Mouse (Mus musculus): ENCODE data around the gene Hmga1b.
"Not testable (repeated sequence)": the region's sequence is repeated elsewhere in the genome, so short reads cannot be mapped to it uniquely, and the experiment has no call there.

Gene Hmga1b

GRCm38 (mm10) chr11:120731858-120732680 lies 30.5 kb upstream of the Hmga1b start, which contains the start of gene Cbr2:
TSS of gene Cbr2 (minus strand) at chr11:120732114.
- DNase-seq (ENCODE audit: low read depth) = no peak

GRCm38 (mm10) chr11:120733521-120733920 lies 29.1 kb upstream of the Hmga1b start:
- no peak for DNase-seq (ENCODE audit: low read depth)

GRCm38 (mm10) chr11:120736424-120736823 lies 26.2 kb upstream of the Hmga1b start:
- no peak for DNase-seq (ENCODE audit: low read depth)

DNA sequence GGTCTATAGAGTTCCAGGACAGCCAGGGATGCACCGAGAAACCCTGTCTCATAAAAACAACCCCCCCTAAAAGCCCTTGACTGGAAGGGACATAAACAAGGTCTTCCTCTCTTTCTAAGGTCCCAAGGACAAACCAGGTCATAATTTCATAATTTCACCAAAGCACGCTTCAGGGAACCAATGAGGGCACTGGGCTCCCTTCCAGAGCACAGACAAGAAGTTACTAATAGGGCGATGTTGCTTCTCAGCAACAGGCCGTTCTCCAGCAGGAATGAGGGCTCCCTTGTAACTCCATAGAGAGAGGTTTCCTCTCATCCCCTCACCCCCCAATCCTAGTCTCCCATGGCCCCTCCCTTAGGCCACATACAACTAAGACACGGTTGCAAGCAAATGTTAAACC lies 21.6 kb upstream of the Hmga1b start:
- no peak for DNase-seq (ENCODE audit: low read depth)

GRCm38 (mm10) chr11:120744121-120744701 lies 18.4 kb upstream of the Hmga1b start:
- no peak for DNase-seq (ENCODE audit: low read depth)

- DNase-seq (ENCODE audit: low read depth) = no peak
Measured at GRCm38 (mm10) chr11:120747974-120748373, 14.6 kb upstream of the Hmga1b start.

GRCm38 (mm10) chr11:120749430-120749829 lies 13.2 kb upstream of the Hmga1b start:
- peak; percentile 34 for DNase-seq (ENCODE audit: low read depth)

GRCm38 (mm10) chr11:120751606-120752005 lies 11.0 kb upstream of the Hmga1b start:
- DNase-seq (ENCODE audit: low read depth) = no peak

DNA sequence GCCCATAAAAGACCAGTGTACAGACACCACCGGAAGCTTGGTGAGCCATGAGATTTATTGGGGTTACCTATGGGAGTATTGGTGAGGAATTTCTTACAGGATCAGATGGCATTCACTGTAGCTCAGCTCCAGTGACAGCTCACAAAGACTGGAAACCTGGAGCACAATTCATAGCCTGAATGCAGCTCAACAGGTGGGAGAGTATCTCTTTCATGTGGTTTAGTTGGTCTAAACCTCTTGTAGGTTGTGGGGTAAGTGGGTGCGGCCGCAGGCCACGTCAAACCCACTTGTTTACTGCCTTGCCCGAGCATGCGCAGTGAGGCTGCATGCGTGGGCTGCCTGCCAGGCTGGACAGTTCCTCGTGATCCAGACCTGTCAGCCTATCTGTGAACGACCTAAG lies 2.4 kb upstream of the Hmga1b start:
- no peak for DNase-seq (ENCODE audit: low read depth)

GRCm38 (mm10) chr11:120761811-120762671 lies 553 bp upstream of the Hmga1b start:
- no peak for DNase-seq (ENCODE audit: low read depth)

GRCm38 (mm10) chr11:120763121-120763999 lies 766 bp downstream of the Hmga1b start:
- not testable (repeated sequence) for DNase-seq (ENCODE audit: low read depth)

GRCm38 (mm10) chr11:120767023-120767422 lies 4.4 kb downstream of the Hmga1b start:
- DNase-seq (ENCODE audit: low read depth) = not testable (repeated sequence)

- no peak for DNase-seq (ENCODE audit: low read depth)
Measured at GRCm38 (mm10) chr11:120768206-120768605, 5.6 kb downstream of the Hmga1b start.

DNA sequence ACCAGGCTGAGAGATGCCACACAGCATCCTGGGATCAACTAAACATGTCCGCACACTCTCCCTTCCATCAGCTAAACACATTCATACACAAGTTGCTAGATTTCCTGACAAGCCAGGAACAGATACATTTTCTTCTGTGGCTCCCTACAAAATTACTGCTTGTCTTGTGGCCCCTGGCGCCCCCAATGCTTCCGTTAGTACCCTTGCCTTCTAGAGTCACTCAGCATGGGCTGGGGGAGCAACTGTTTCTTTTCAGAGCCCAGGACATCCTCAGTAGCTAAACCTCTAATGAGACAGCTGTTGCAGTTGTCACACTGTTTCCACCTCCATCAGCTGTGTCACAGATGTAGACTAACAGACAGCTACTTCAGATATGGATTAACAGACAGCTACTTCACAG lies 10.2 kb downstream of the Hmga1b start:
- no peak for DNase-seq (ENCODE audit: low read depth)

DNA sequence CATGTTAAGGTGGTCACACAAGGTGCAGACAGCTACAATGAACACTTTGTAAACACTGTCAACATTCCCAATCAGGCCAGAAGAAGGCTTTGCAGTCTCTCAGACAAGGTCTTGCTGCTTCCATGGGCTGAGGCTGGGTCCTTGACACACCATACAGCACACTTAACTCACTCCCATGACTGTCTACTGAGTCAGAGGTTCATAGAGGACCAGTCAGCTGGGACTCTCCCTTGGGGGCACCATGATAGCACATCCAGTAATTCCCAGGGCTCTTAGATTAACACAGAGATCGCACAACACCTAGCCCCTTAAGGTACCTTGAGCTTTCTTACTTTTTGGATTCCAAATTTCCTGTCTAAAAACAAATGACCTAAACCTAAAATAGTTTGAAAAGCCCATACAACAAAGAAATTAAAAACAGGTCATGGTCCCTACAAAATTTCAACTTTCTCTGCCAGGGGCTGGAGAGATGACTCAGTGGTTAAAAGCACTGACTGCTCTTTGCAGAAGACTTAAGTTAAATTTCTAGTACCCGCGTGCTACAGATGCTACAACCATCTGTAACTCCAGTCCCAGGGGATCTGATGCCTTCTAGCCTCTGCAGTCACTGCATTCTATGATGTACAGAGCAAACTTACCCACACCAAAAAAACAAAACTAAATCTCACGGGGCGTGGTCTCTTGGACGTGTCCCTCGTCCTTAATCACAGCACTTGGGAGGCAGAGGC lies 11.0 kb downstream of the Hmga1b start:
- no peak for DNase-seq (ENCODE audit: low read depth)

DNA sequence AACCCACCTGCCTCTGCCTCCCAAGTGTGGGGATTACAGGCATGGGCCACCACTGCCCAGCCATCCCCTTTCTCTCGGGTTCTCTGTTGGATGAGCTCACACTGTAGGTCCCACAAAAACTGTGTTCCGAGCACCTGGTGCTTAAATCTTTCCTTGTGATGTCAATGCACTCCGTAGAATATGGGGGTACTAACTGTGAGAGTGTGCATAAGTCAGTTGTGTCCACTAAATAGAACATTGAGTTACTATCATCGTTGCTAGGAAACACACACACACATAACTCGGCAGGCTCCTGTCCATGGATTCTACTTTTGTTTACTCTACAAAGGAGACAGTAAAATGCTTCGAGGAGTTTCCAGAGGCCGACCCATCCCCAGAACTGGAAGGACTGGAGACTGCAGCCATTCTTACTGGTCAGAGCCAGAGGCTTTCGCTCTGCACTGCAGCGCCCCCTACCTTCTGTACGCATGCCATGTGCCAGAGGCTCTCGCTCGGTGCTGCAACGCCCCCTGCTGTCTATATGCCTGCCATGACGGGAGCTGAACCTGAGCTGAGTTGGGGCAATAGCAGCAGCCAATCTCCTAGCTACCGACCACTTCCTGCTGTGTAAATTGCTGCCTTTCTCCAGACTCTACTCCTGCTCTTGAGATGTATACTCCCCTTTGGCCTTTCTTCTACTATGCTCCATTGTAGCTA lies 13.3 kb downstream of the Hmga1b start:
- peak; percentile 89 for DNase-seq (ENCODE audit: low read depth)

GRCm38 (mm10) chr11:120777123-120777522 lies 14.5 kb downstream of the Hmga1b start:
- no peak for DNase-seq (ENCODE audit: low read depth)

- DNase-seq (ENCODE audit: low read depth) = no peak
Measured at GRCm38 (mm10) chr11:120779876-120780275, 17.3 kb downstream of the Hmga1b start.

- not testable (repeated sequence) for DNase-seq (ENCODE audit: low read depth)
Measured at GRCm38 (mm10) chr11:120781361-120781760, 18.8 kb downstream of the Hmga1b start.

DNA sequence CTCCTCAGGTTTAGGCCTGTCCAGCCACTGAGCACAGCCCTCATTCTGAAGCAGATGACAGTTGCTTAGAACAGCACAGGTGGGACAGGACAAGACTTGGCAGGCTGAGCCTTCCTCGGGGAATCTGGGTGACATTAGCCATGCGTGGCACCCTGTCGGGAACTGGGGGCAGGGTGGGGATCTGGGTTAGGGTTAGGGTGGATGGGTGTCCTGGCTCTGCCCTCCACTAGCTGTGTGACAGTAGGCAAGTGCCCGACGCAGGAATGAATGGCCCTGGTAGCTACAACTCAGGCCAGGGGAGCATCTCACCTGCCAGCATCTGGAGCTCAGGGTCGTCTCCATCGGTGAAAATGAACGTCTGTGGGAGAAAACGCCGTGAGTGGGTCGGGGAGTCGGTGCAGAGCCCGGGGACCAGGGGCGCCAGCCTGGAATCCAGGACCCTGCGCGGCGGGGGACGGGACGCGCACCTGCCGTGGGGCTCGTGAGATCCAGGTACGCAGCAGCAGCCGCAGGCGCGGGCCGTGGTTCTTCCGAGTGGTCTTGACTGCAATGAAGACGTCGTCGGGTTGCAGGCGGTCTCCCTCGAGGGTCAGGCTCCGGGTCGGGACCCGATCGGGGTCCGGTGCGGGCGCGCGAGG lies 21.0 kb downstream of the Hmga1b start:
- no peak for DNase-seq (ENCODE audit: low read depth)

Data from c-Kit-positive CD71-positive TER-119-negative erythroid progenitor cells, embryonic 14.5 days (primary cell).